Mouse (Mus musculus): ENCODE results near the gene Tgtp2. TPM values are rescaled to one million over a fixed set of nuclear protein-coding genes. Genes with fewer than 3 reads are reported as not detected.

Tgtp2 gene
- polyA plus RNA-seq, 1 experiment from 2014 or later = 0.86 TPM

DNA sequence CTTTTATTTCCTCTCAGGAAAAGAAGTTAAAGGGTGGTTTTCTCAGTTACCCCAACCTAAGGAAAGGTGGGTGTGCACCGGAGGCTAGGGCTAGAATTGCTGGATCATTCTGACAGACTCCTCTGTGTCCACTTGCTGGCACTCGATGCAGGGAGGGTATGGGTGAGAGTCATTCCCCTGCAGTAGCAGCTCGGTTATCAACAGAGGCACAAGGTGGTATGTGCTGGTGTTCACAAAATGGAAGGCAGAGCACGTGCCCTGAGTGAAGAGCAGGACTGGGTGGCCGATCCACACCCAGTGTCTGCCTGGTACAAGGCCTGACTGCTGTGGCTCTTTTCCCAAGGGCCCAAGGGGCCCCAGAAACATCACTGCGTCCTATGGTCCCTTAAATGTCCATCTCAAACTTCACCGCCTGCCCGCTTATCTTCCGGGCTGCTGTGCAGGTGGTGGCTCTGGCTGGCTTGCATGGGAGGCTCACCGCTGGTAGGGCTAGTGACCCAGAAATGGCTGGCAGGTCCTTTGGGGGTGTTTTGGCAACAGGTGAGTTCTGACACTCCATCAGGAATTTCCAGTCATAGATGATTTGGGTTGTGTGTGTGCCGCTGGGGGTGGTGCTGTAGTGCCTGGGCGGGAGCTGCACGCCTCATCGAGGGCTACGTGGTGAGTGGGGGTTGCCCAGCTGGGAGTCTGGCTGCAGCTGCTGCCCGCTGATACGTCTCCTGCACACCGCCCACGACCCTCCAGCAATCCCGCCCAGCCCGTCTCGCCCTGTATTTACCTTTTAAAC lies 24.0 kb upstream of the Tgtp2 start:
- peak overlapping the region; percentile 11 for H3K4me3 ChIP-seq (ENCODE audit: low read length)
- H3K9ac ChIP-seq (ENCODE audit: low read depth, low read length) = peak overlapping the region; percentile 29; the same call in 1 of the 2 replicates
- H3K27ac ChIP-seq (ENCODE audit: low read length) = peak overlapping the region; percentile 28; the same call in 1 of the 2 replicates
- H3K36me3 ChIP-seq (ENCODE audit: control insufficient read depth, insufficient read depth, low read length) = no peaks in the 10 kb centered on the region
- peaks cover 16% of the 10 kb centered on the region for H3K4me1 ChIP-seq (ENCODE audit: control insufficient read depth, insufficient read depth, low read length)
- WGBS = 31% methylated on average over 22 of the region's 22 CpGs
- peak; percentile 66 for ATAC-seq
- no peaks in the 10 kb centered on the region for H3K27me3 ChIP-seq (replicated peaks; ENCODE audit: control insufficient read depth, insufficient read depth, low read length)
- no peaks in the 10 kb centered on the region for H3K9me3 ChIP-seq (ENCODE audit: control insufficient read depth, low read length)
- H3K4me2 ChIP-seq (ENCODE audit: low read depth, low read length) = peak overlapping the region; percentile 39

- peaks cover 16% of the 10 kb centered on the region for H3K4me1 ChIP-seq (ENCODE audit: control insufficient read depth, insufficient read depth, low read length)
- no peak overlapping the region for H3K27ac ChIP-seq (ENCODE audit: low read length)
- peak overlapping the region; percentile 21; the same call in 1 of the 2 replicates for H3K4me2 ChIP-seq (ENCODE audit: low read depth, low read length)
- ATAC-seq = no peak
- H3K27me3 ChIP-seq (replicated peaks; ENCODE audit: control insufficient read depth, insufficient read depth, low read length) = no peaks in the 10 kb centered on the region
- 68% methylated on average over 6 of the region's 6 CpGs for WGBS
- H3K9ac ChIP-seq (ENCODE audit: low read depth, low read length) = no peak overlapping the region
- H3K9me3 ChIP-seq (ENCODE audit: control insufficient read depth, low read length) = no peaks in the 10 kb centered on the region
- H3K4me3 ChIP-seq (ENCODE audit: low read length) = no peak overlapping the region
- no peaks in the 10 kb centered on the region for H3K36me3 ChIP-seq (ENCODE audit: control insufficient read depth, insufficient read depth, low read length)
Observed at GRCm38 (mm10) chr11:49086858-49087361, 22.9 kb upstream of the Tgtp2 start.

GRCm38 (mm10) chr11:49084875-49085274 lies 20.9 kb upstream of the Tgtp2 start:
- Histone ChIP-seq H3K27ac (ENCODE audit: low read length) (no peak overlapping the region), H3K4me2 (ENCODE audit: low read depth, low read length) (no peak overlapping the region), H3K4me1 (ENCODE audit: control insufficient read depth, insufficient read depth, low read length) (peaks cover 18% of the 10 kb centered on the region), H3K9me3 (ENCODE audit: control insufficient read depth, low read length) (no peaks in the 10 kb centered on the region), H3K9ac (ENCODE audit: low read depth, low read length) (no peak overlapping the region), H3K4me3 (ENCODE audit: low read length) (no peak overlapping the region), H3K36me3 (ENCODE audit: control insufficient read depth, insufficient read depth, low read length) (no peaks in the 10 kb centered on the region), H3K27me3 (replicated peaks; ENCODE audit: control insufficient read depth, insufficient read depth, low read length) (no peaks in the 10 kb centered on the region)
- 29% methylated on average over 3 of the region's 3 CpGs for WGBS
- no peak for ATAC-seq

DNA sequence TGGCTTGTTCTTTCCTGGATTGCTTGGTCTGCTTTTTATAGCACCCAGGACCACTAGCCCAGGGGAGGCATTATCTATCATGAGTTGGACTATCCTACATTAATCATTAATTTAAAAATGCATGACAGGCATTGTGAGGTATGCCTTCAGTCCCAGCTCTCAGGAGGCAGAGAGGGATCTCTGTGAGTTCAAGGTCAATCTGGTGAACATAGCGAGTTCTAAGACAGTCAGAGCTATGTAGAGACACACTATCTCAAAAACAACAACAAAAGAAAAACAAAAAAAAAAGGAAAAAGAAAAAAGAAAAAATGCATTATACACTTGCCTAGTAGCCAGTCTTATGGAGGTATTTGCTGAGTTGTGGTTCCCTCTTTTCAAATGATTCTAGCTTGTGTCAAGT lies 20.4 kb upstream of the Tgtp2 start:
- no peaks in the 10 kb centered on the region for H3K36me3 ChIP-seq (ENCODE audit: control insufficient read depth, insufficient read depth, low read length)
- H3K4me1 ChIP-seq (ENCODE audit: control insufficient read depth, insufficient read depth, low read length) = peaks cover 18% of the 10 kb centered on the region
- no peak for ATAC-seq
- no peaks in the 10 kb centered on the region for H3K9me3 ChIP-seq (ENCODE audit: control insufficient read depth, low read length)
- no peak overlapping the region for H3K27ac ChIP-seq (ENCODE audit: low read length)
- H3K9ac ChIP-seq (ENCODE audit: low read depth, low read length) = no peak overlapping the region
- 65% methylated on average over 1 of the region's 1 CpGs for WGBS
- H3K4me2 ChIP-seq (ENCODE audit: low read depth, low read length) = no peak overlapping the region
- no peak overlapping the region for H3K4me3 ChIP-seq (ENCODE audit: low read length)
- H3K27me3 ChIP-seq (replicated peaks; ENCODE audit: control insufficient read depth, insufficient read depth, low read length) = no peaks in the 10 kb centered on the region

GRCm38 (mm10) chr11:49083808-49084207 lies 19.8 kb upstream of the Tgtp2 start:
- H3K4me1 ChIP-seq (ENCODE audit: control insufficient read depth, insufficient read depth, low read length) = peaks cover 18% of the 10 kb centered on the region
- no peak overlapping the region for H3K9ac ChIP-seq (ENCODE audit: low read depth, low read length)
- H3K4me2 ChIP-seq (ENCODE audit: low read depth, low read length) = no peak overlapping the region
- no peak overlapping the region for H3K4me3 ChIP-seq (ENCODE audit: low read length)
- no peak overlapping the region for H3K27ac ChIP-seq (ENCODE audit: low read length)
- H3K36me3 ChIP-seq (ENCODE audit: control insufficient read depth, insufficient read depth, low read length) = no peaks in the 10 kb centered on the region
- H3K27me3 ChIP-seq (replicated peaks; ENCODE audit: control insufficient read depth, insufficient read depth, low read length) = no peaks in the 10 kb centered on the region
- WGBS = 73% methylated on average over 3 of the region's 3 CpGs
- ATAC-seq = no peak
- no peaks in the 10 kb centered on the region for H3K9me3 ChIP-seq (ENCODE audit: control insufficient read depth, low read length)

DNA sequence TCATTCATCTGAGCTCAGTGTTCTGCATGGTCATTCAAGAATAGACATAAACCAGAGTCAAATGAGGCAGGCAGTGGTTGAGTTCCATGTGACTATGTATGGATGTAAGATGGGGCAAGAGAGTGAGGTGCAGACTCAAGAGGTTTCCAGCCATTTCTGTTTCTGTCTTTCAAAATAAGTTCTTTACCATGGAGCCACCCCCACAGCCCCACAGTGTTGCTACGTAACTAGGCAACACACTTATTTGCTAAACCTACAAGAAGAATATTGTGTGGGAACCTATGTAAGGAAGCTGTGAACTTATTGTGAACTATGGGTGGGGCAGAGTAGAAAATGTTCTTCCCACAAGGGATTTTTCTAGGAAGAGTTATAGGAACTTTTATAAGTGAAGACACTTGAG lies 19.1 kb upstream of the Tgtp2 start:
- Histone ChIP-seq H3K36me3 (ENCODE audit: control insufficient read depth, insufficient read depth, low read length) (no peaks in the 10 kb centered on the region), H3K4me1 (ENCODE audit: control insufficient read depth, insufficient read depth, low read length) (peaks cover 12% of the 10 kb centered on the region), H3K4me2 (ENCODE audit: low read depth, low read length) (no peak overlapping the region), H3K4me3 (ENCODE audit: low read length) (no peak overlapping the region), H3K27ac (ENCODE audit: low read length) (no peak overlapping the region), H3K9ac (ENCODE audit: low read depth, low read length) (no peak overlapping the region), H3K27me3 (replicated peaks; ENCODE audit: control insufficient read depth, insufficient read depth, low read length) (no peaks in the 10 kb centered on the region), H3K9me3 (ENCODE audit: control insufficient read depth, low read length) (no peaks in the 10 kb centered on the region)
- WGBS = 89% methylated on average over 1 of the region's 1 CpGs
- ATAC-seq = no peak

GRCm38 (mm10) chr11:49081886-49082285 lies 17.9 kb upstream of the Tgtp2 start:
- Histone ChIP-seq H3K9ac (ENCODE audit: low read depth, low read length) (no peak overlapping the region), H3K4me2 (ENCODE audit: low read depth, low read length) (no peak overlapping the region), H3K4me3 (ENCODE audit: low read length) (no peak overlapping the region), H3K4me1 (ENCODE audit: control insufficient read depth, insufficient read depth, low read length) (peaks cover 7% of the 10 kb centered on the region; the same call in 1 of the 2 replicates), H3K9me3 (ENCODE audit: control insufficient read depth, low read length) (no peaks in the 10 kb centered on the region), H3K27ac (ENCODE audit: low read length) (no peak overlapping the region), H3K36me3 (ENCODE audit: control insufficient read depth, insufficient read depth, low read length) (no peaks in the 10 kb centered on the region), H3K27me3 (replicated peaks; ENCODE audit: control insufficient read depth, insufficient read depth, low read length) (no peaks in the 10 kb centered on the region)
- 73% methylated on average over 3 of the region's 3 CpGs for WGBS
- no peak for ATAC-seq

GRCm38 (mm10) chr11:49081356-49081755 lies 17.4 kb upstream of the Tgtp2 start:
- no peaks in the 10 kb centered on the region for H3K27me3 ChIP-seq (replicated peaks; ENCODE audit: control insufficient read depth, insufficient read depth, low read length)
- no peaks in the 10 kb centered on the region for H3K9me3 ChIP-seq (ENCODE audit: control insufficient read depth, low read length)
- 75% methylated on average over 4 of the region's 4 CpGs for WGBS
- H3K36me3 ChIP-seq (ENCODE audit: control insufficient read depth, insufficient read depth, low read length) = no peaks in the 10 kb centered on the region
- ATAC-seq = no peak
- peaks cover 7% of the 10 kb centered on the region; the same call in 1 of the 2 replicates for H3K4me1 ChIP-seq (ENCODE audit: control insufficient read depth, insufficient read depth, low read length)
- no peak overlapping the region for H3K27ac ChIP-seq (ENCODE audit: low read length)
- H3K4me3 ChIP-seq (ENCODE audit: low read length) = no peak overlapping the region
- H3K4me2 ChIP-seq (ENCODE audit: low read depth, low read length) = no peak overlapping the region
- no peak overlapping the region for H3K9ac ChIP-seq (ENCODE audit: low read depth, low read length)

- no peaks in the 10 kb centered on the region for H3K27me3 ChIP-seq (replicated peaks; ENCODE audit: control insufficient read depth, insufficient read depth, low read length)
- no peak for ATAC-seq
- H3K36me3 ChIP-seq (ENCODE audit: control insufficient read depth, insufficient read depth, low read length) = no peaks in the 10 kb centered on the region
- no peak overlapping the region for H3K4me2 ChIP-seq (ENCODE audit: low read depth, low read length)
- no peak overlapping the region for H3K4me3 ChIP-seq (ENCODE audit: low read length)
- no peak overlapping the region for H3K27ac ChIP-seq (ENCODE audit: low read length)
- 78% methylated on average over 1 of the region's 1 CpGs for WGBS
- no peak overlapping the region for H3K9ac ChIP-seq (ENCODE audit: low read depth, low read length)
- H3K9me3 ChIP-seq (ENCODE audit: control insufficient read depth, low read length) = no peaks in the 10 kb centered on the region
- peaks cover 7% of the 10 kb centered on the region; the same call in 1 of the 2 replicates for H3K4me1 ChIP-seq (ENCODE audit: control insufficient read depth, insufficient read depth, low read length)
Observed at GRCm38 (mm10) chr11:49080636-49081035, 16.6 kb upstream of the Tgtp2 start.

Data from intestine, embryonic 16.5 days (tissue).